Mouse (Mus musculus) midbrain, embryonic 12.5 days (tissue): ENCODE results near the gene Snx29. TPM values are rescaled to one million over a fixed set of nuclear protein-coding genes. Genes with fewer than 3 reads are reported as not detected.

ENCODE experiments used
- ATAC-seq: fragments of 200-750 bp; cut with Nextera tagmentation; 2 replicates; pipeline ENCODE4 v1.8.0; 2017; ENCODE audit warnings: low read depth, moderate TSS enrichment, moderate library complexity; ENCODE audit not compliant: low FRiP score
- H3K27ac ChIP-seq: fragments of 300-500 bp; sonication (generic); replicated peaks from 2 replicates; pipeline ENCODE4 v1.5.1; 2016; ENCODE audit warnings: mild to moderate bottlenecking
- H3K27me3 ChIP-seq: fragments of 300-500 bp; sonication (generic); 2 replicates; pipeline ENCODE4 v1.6.1; 2016; ENCODE audit warnings: mild to moderate bottlenecking
- H3K36me3 ChIP-seq: fragments of 300-500 bp; sonication (generic); 2 replicates; pipeline ENCODE4 v1.6.1; 2016
- H3K4me1 ChIP-seq: fragments of 300-500 bp; sonication (generic); 2 replicates; pipeline ENCODE4 v1.6.1; 2016
- H3K4me2 ChIP-seq: fragments of 300-500 bp; sonication (generic); replicated peaks from 2 replicates; pipeline ENCODE4 v1.6.1; 2016; ENCODE audit warnings: mild to moderate bottlenecking, moderate library complexity
- H3K4me3 ChIP-seq: fragments of 300-500 bp; sonication (generic); 2 replicates; pipeline ENCODE4 v1.5.1; 2016; ENCODE audit warnings: mild to moderate bottlenecking
- H3K9ac ChIP-seq: fragments of 300-500 bp; sonication (generic); replicated peaks from 2 replicates; pipeline ENCODE4 v1.6.1; 2016; ENCODE audit warnings: mild to moderate bottlenecking, moderate library complexity
- H3K9me3 ChIP-seq: fragments of 300-500 bp; sonication (generic); 2 replicates; pipeline ENCODE4 v1.6.1; 2016; ENCODE audit warnings: mild to moderate bottlenecking
- WGBS: fragments of 180-500 bp; shearing (Covaris S2); methylation state at CpG from one replicate; pipeline ENCODE4 v1.1.7; 2016; 5-methylcytosine and 5-hydroxymethylcytosine counted together
- polyA plus RNA-seq: library from polyadenylated mRNA; unstranded; fragments of >200 nt; fragmentation: Nextera tagmentation; extraction: Ambion mirVana; gene quantifications from 2 replicates; pipeline ENCODE4 v1.2.1, GENCODE M21; 2016

Gene Snx29
- polyA plus RNA-seq, 1 experiment from 2014 or later = 19.6 TPM

DNA sequence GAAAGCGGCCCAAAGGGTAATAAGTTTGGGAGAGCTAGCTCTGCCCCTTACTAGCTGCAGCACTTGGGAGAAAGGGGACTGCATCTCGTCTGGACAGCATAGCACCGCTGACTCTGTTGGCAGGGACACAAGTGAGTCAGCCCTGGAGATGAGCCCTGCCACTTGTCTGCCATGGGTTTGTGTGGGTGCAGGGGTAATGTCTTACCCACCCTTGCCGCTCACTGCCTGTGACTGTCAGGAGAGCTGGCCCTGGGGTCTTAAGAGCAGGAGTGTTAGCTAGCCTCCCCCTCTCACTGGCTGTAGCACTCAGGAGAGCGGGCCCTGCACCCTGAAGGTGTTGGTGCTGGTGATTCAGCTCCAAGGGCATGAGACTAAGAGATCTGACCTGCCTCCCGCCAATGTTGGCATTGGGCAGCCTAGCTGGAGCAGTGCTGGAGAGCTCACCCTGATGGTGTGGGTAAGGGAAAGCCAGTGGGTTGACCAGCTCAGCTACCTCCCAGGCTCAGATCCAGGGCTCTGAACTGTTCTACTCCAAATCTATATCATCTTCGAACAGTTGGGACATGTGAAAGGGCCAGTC is 479.3 kb downstream of the Snx29 start:
- Histone ChIP-seq H3K9ac (no peak overlapping the region), H3K27me3 (no peaks in the 10 kb centered on the region), H3K4me1 (no peaks in the 10 kb centered on the region), H3K4me3 (no peak overlapping the region), H3K4me2 (no peak overlapping the region), H3K36me3 (0 out of 2 replicates have a peak, but pooled peaks cover 4% of the 10 kb centered on the region), H3K9me3 (no peaks in the 10 kb centered on the region), H3K27ac (no peak overlapping the region)
- ATAC-seq = no peak
- WGBS = 90% methylated on average over 7 of the region's 7 CpGs

Other genes starting within 250 kb of the Snx29 start
- gene Txndc11, start 188.3 kb upstream of the Snx29 start, polyA plus RNA-seq = 30.5 and 31.5 TPM in 2 replicates
- 103 and 106 TPM in 2 replicates for gene Zc3h7a, start 146.5 kb upstream of the Snx29 start, polyA plus RNA-seq
- gene Rsl1d1, start 119.6 kb upstream of the Snx29 start, polyA plus RNA-seq = 205 and 209 TPM in 2 replicates
- 92.9 and 106 TPM in 2 replicates for gene Gspt1, start 68.6 kb upstream of the Snx29 start, polyA plus RNA-seq
- not detected in 2 replicates for gene Tnfrsf17, start 9.1 kb upstream of the Snx29 start, polyA plus RNA-seq